In the genomic region with DNA sequence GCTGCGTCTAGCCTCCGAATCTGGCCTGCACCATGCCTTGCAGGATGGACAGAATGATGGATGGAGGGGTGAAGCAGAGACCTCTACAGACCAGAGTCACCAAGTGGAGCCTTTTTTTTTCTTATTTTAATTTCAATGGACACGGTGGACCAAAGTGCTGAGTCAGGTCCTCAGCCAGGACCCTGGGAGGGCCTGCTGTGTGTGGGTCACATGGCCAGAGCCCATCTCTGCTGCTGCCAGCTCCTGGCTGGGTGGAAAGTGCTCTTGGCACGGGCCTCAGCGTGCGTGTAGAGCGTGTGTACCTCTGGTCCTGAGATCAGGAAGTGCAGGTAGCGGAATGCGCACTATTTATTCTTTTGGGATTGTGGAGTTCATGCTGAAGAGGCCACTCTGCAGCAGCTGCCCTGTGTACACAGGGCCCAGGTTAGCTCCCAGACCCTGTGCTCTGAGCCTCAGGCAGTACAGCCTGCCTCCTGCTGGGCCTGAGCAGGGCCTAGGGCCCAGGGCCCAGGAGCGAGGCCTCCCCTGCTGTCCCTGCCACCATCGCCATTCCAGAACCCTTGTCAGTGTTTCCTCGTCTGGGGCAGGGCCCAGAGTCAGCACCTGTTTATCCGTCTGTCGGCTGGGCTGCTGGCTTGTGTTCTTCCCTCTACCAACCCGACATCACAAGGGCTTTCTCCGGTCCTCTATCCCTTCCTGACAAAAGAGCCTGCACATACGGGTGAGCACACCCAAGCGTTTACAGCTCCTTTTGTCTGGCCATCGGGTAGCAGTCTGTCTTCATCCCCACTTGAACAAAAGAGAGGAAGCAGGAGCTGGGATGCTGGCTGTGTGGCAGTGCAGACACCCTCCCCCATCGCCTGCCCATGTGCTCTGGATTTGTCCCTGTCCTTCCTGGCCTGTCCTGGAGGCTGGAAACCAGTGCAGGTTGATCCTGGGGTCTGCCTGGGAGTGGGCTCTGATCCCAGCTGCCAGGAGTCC, we compare ENCODE assay signal across 9 mouse cellular contexts. TPM values are rescaled to one million over a fixed set of nuclear protein-coding genes. Genes with fewer than 3 reads are reported as not detected.
DNase-seq lines count a peak whose midpoint lies in the region; ATAC-seq and TF ChIP-seq lines count a peak whose summit lies in the region.
"Had no signal": no experiment of that assay in that cellular context is flagged by ENCODE, and none has a peak within 500 bp of the region (broad histone marks: within the 10 kb centered on the region; RNA-seq: fewer than 3 reads in every experiment).

No protein-coding gene starts in this region.

- H3K9me3 ChIP-seq in forebrain, embryonic 11.5 days (ENCODE audit: control insufficient read depth, low read length), result no peaks in the 10 kb centered on the region
- H3K9me3 ChIP-seq: megakaryocyte, embryonic 14.5 days had no signal

- TF ChIP-seq CTCF in gastrocnemius, adult 2 months (IDR thresholded peaks at IDR 0.05), result no peak

- peak; percentile 75 for ATAC-seq in forebrain, embryonic 11.5 days (replicated peaks; ENCODE audit: low FRiP score)
- no peak for ATAC-seq in erythroid progenitor cell, adult 5-6 weeks (replicated peaks; ENCODE audit: low FRiP score, poor library complexity, severe bottlenecking)

- DNase-seq in gastrocnemius, adult 2 months, result peak; percentile 30
- no peak for DNase-seq in gastrocnemius, postnatal 10 days
- peak; percentile 72 for DNase-seq in MN1 (ENCODE audit: low spot score)
- peak; percentile 71 for DNase-seq in forebrain, embryonic 11.5 days (ENCODE audit: low spot score)
- peak; percentile 83 for DNase-seq in lung, postnatal 36 days
- no peak for DNase-seq in urinary bladder, postnatal 14 days (ENCODE audit: low spot score)
- DNase-seq in spleen, postnatal 4 days (ENCODE audit: low spot score in 2 of 2), result no peak

- peaks cover 11% of the 10 kb centered on the region for H3K4me1 ChIP-seq in forebrain, embryonic 11.5 days (replicated peaks; ENCODE audit: control insufficient read depth, insufficient read depth, low read length)

- peaks cover 2% of the 10 kb centered on the region for H3K36me3 ChIP-seq in forebrain, embryonic 11.5 days (ENCODE audit: control insufficient read depth, insufficient read depth, low read length)

- peak overlapping the region; percentile 1; the same call in 1 of the 2 replicates for H3K4me2 ChIP-seq in forebrain, embryonic 11.5 days (ENCODE audit: low read depth, low read length, severe bottlenecking)

- intact Hi-C loops in gastrocnemius, adult 2 months (cut with DNase I), result no loop called here

- WGBS in forebrain, embryonic 11.5 days, result 24% methylated on average over 20 of the region's 20 CpGs

- H3K4me3 ChIP-seq in gastrocnemius, adult 2 months, result no peak overlapping the region
- no peak overlapping the region for H3K4me3 ChIP-seq in forebrain, embryonic 11.5 days (ENCODE audit: low read depth, low read length)
- H3K4me3 ChIP-seq: megakaryocyte, embryonic 14.5 days had no signal

- H3K27ac ChIP-seq in gastrocnemius, adult 2 months, result peak overlapping the region; percentile 38; the same call in 1 of the 2 replicates
- H3K27ac ChIP-seq in forebrain, embryonic 11.5 days (ENCODE audit: low read depth, low read length), result peak overlapping the region; percentile 93

- H3K27me3 ChIP-seq in forebrain, embryonic 11.5 days (ENCODE audit: control insufficient read depth, insufficient read depth, low read length), result no peaks in the 10 kb centered on the region
- H3K27me3 ChIP-seq: megakaryocyte, embryonic 14.5 days had no signal

- peak overlapping the region; percentile 54 for H3K9ac ChIP-seq in forebrain, embryonic 11.5 days (ENCODE audit: low read length)

RNA-seq across cellular contexts. Expression of a gene that starts 7.4 kb away (rescaled TPM):
- total RNA-seq in gastrocnemius, adult 2 months (2021), result 1 to 10 TPM; 5.3 to 6.1 TPM
- 10 to 100 TPM; 10.9 to 14.3 TPM for total RNA-seq in gastrocnemius, postnatal 10 days (2021)
- 47.9 and 53.6 TPM in 2 replicates for polyA plus RNA-seq in forebrain, embryonic 11.5 days (2014; fragmentation: Nextera tagmentation; extraction: Ambion mirVana)
- 4.6 and 14.1 TPM in 2 replicates for total RNA-seq in erythroid progenitor cell, adult 5-6 weeks (2015; ENCODE audit: low replicate concordance)
- 5.4 and 20.9 TPM in 2 replicates for total RNA-seq in erythroid progenitor cell, adult 5-6 weeks (2017; ENCODE audit: low replicate concordance)

RNA-seq across cellular contexts. Expression of a gene that starts 16.1 kb away (rescaled TPM):
- 100 to 1,000 TPM; 362 to 422 TPM for total RNA-seq in gastrocnemius, adult 2 months (2021)
- total RNA-seq in gastrocnemius, postnatal 10 days (2021), result 100 to 1,000 TPM; 228 to 262 TPM
- polyA plus RNA-seq in forebrain, embryonic 11.5 days (2014; fragmentation: Nextera tagmentation; extraction: Ambion mirVana), result 25.8 and 30.0 TPM in 2 replicates
- total RNA-seq in erythroid progenitor cell, adult 5-6 weeks (2015; ENCODE audit: low replicate concordance), result 80.9 and 111 TPM in 2 replicates
- 33.9 and 79.7 TPM in 2 replicates for total RNA-seq in erythroid progenitor cell, adult 5-6 weeks (2017; ENCODE audit: low replicate concordance)

RNA-seq across cellular contexts. Expression of a gene that starts 16.4 kb away (rescaled TPM):
- 10 to 100 TPM; 48.9 to 86.1 TPM for total RNA-seq in gastrocnemius, adult 2 months (2021)
- total RNA-seq in gastrocnemius, postnatal 10 days (2021), result 100 to 1,000 TPM in 1 of 2 experiments, 10 to 100 TPM in 1; 95.1 to 101 TPM
- polyA plus RNA-seq in forebrain, embryonic 11.5 days (2014; fragmentation: Nextera tagmentation; extraction: Ambion mirVana), result 90.0 and 94.5 TPM in 2 replicates
- total RNA-seq in erythroid progenitor cell, adult 5-6 weeks (2015; ENCODE audit: low replicate concordance), result 118 and 151 TPM in 2 replicates
- total RNA-seq in erythroid progenitor cell, adult 5-6 weeks (2017; ENCODE audit: low replicate concordance), result 103 and 168 TPM in 2 replicates

RNA-seq across cellular contexts. Expression of a gene that starts 35.4 kb away (rescaled TPM):
- total RNA-seq in gastrocnemius, adult 2 months (2021), result 10 to 100 TPM; 15.5 to 39.0 TPM
- 10 to 100 TPM; 19.4 to 31.1 TPM for total RNA-seq in gastrocnemius, postnatal 10 days (2021)
- 26.3 and 26.6 TPM in 2 replicates for polyA plus RNA-seq in forebrain, embryonic 11.5 days (2014; fragmentation: Nextera tagmentation; extraction: Ambion mirVana)
- 3.8 and 7.2 TPM in 2 replicates for total RNA-seq in erythroid progenitor cell, adult 5-6 weeks (2015; ENCODE audit: low replicate concordance)
- total RNA-seq in erythroid progenitor cell, adult 5-6 weeks (2017; ENCODE audit: low replicate concordance), result 12.4 and 18.7 TPM in 2 replicates

RNA-seq across cellular contexts. Expression of a gene that starts 40.3 kb away (rescaled TPM):
- 10 to 100 TPM; 12.7 to 18.8 TPM for total RNA-seq in gastrocnemius, adult 2 months (2021)
- 10 to 100 TPM; 32.2 to 37.9 TPM for total RNA-seq in gastrocnemius, postnatal 10 days (2021)
- polyA plus RNA-seq in forebrain, embryonic 11.5 days (2014; fragmentation: Nextera tagmentation; extraction: Ambion mirVana), result 69.4 and 72.9 TPM in 2 replicates
- total RNA-seq in erythroid progenitor cell, adult 5-6 weeks (2015; ENCODE audit: low replicate concordance), result 6.5 and 8.4 TPM in 2 replicates
- total RNA-seq in erythroid progenitor cell, adult 5-6 weeks (2017; ENCODE audit: low replicate concordance), result 5.4 and 10.8 TPM in 2 replicates

Comparison
In these comparisons a context has a peak if more than half of its experiments do, and no peak if none do; other contexts are left out.
1. DNase-seq: peak in gastrocnemius, adult 2 months (single experiment), MN1 (single experiment), forebrain, embryonic 11.5 days (single experiment) and lung, postnatal 36 days (single experiment); none in gastrocnemius, postnatal 10 days (single experiment), urinary bladder, postnatal 14 days (single experiment) and spleen, postnatal 4 days (0 of 2).